Mouse (Mus musculus) cerebellum, adult 2 months (tissue): ENCODE data around the gene Iqsec1. TPM values are rescaled to one million over a fixed set of nuclear protein-coding genes. Genes with fewer than 3 reads are reported as not detected.
A peak's percentile ranks its signal among the peaks of the same experiment; 100 is the strongest.

Experiments used
- DNase-seq, 2 experiments: peaks; one replicate each; pipeline ENCODE4 v3.0.0; 2021
- H3K27ac ChIP-seq: fragments of 200-500 bp; 2 replicates; pipeline ENCODE4 v1.5.1; 2012; ENCODE audit warnings: low read length, control low read depth, inconsistent platforms; ENCODE audit not compliant: insufficient read depth
- H3K27me3 ChIP-seq: fragments of 200-500 bp; 2 replicates; pipeline ENCODE4 v1.6.1; 2012; ENCODE audit warnings: inconsistent platforms, mild to moderate bottlenecking, low read length, moderate library complexity; ENCODE audit not compliant: control insufficient read depth, insufficient read depth
- H3K4me1 ChIP-seq: fragments of 200-500 bp; 2 replicates; pipeline ENCODE4 v1.6.1; 2011; ENCODE audit warnings: low read length; ENCODE audit not compliant: control insufficient read depth, insufficient read depth
- H3K4me3 ChIP-seq: fragments of 200-500 bp; replicated peaks from 2 replicates; pipeline ENCODE3; 2011; ENCODE audit warnings: mild to moderate bottlenecking, low read depth, low read length, control low read depth; ENCODE audit not compliant: insufficient read depth
- CTCF ChIP-seq: fragments of 200-500 bp; IDR thresholded peaks from 2 replicates; pipeline ENCODE4 v1.5.1; 2011; ENCODE audit warnings: low read depth, mild to moderate bottlenecking, control low read depth, low read length, moderate library complexity, borderline replicate concordance; ENCODE audit not compliant: insufficient read depth
- POLR2A ChIP-seq: fragments of 200-500 bp; IDR thresholded peaks from 2 replicates; pipeline ENCODE4 v1.6.1; 2011; ENCODE audit warnings: low read length, control low read depth, borderline replicate concordance; ENCODE audit not compliant: insufficient read depth
- WGBS: fragments of 180-500 bp; shearing (Covaris S2); methylation state at CpG from one replicate; pipeline ENCODE4 v1.1.7; 2018; 5-methylcytosine and 5-hydroxymethylcytosine counted together
- polyA plus RNA-seq: library from polyadenylated mRNA; depleted of rRNA; stranded (reverse); fragments of >200 nt; gene quantifications from 2 replicates; pipeline ENCODE4 v1.2.3, GENCODE M21; 2012

The Iqsec1 gene
- polyA plus RNA-seq, 1 experiment: 249 TPM

- peaks cover 68% of the 10 kb centered on the region for H3K4me1 ChIP-seq
- H3K4me3 ChIP-seq: no peak overlapping the region
- TF ChIP-seq CTCF: no peak; the same call in 1 of the 2 replicates
- TF ChIP-seq POLR2A: peak; percentile 32; the same call in 1 of the 2 replicates
- peak; percentile 97 to 99 for DNase-seq
- WGBS: 13% methylated on average over 1 of the region's 1 CpGs
- peak overlapping the region; percentile 83 for H3K27ac ChIP-seq
- H3K27me3 ChIP-seq: no peaks in the 10 kb centered on the region
Observed at GRCm38 (mm10) chr6:90799116-90799515, 189.4 kb downstream of the Iqsec1 start.

GRCm38 (mm10) chr6:90798201-90798600, 190.3 kb downstream of the Iqsec1 start:
- Histone ChIP-seq H3K4me1 (peaks cover 62% of the 10 kb centered on the region), H3K27me3 (no peaks in the 10 kb centered on the region), H3K4me3 (no peak overlapping the region), H3K27ac (peak overlapping the region; percentile 83)
- DNase-seq: peak; percentile 57 to 59
- TF ChIP-seq CTCF: no peak
- no peak for TF ChIP-seq POLR2A

GRCm38 (mm10) chr6:90796902-90797596, 191.4 kb downstream of the Iqsec1 start:
- DNase-seq: no peak
- 98% methylated on average over 2 of the region's 2 CpGs for WGBS
- TF ChIP-seq POLR2A (no peak), CTCF (no peak)
- Histone ChIP-seq H3K27ac (peak overlapping the region; percentile 8; the same call in 1 of the 2 replicates), H3K4me1 (peaks cover 64% of the 10 kb centered on the region), H3K27me3 (no peaks in the 10 kb centered on the region), H3K4me3 (no peak overlapping the region)

GRCm38 (mm10) chr6:90790901-90791300, 197.6 kb downstream of the Iqsec1 start:
- Histone ChIP-seq H3K27me3 (no peaks in the 10 kb centered on the region), H3K4me1 (peaks cover 42% of the 10 kb centered on the region), H3K27ac (peak overlapping the region; percentile 61; the same call in 1 of the 2 replicates), H3K4me3 (no peak overlapping the region)
- peak in 1 of 2 experiments; percentile 61 for DNase-seq
- TF ChIP-seq POLR2A (no peak), CTCF (no peak)

- no peak for TF ChIP-seq POLR2A
- no peak for TF ChIP-seq CTCF
- DNase-seq: no peak
- H3K4me1 ChIP-seq: peaks cover 38% of the 10 kb centered on the region
- H3K4me3 ChIP-seq: no peak overlapping the region
- WGBS: 88% methylated on average over 5 of the region's 5 CpGs
- no peaks in the 10 kb centered on the region for H3K27me3 ChIP-seq
- no peak overlapping the region for H3K27ac ChIP-seq
Observed at GRCm38 (mm10) chr6:90789520-90789919, 199.0 kb downstream of the Iqsec1 start.

GRCm38 (mm10) chr6:90787587-90787986, 200.9 kb downstream of the Iqsec1 start:
- 97% methylated on average over 3 of the region's 3 CpGs for WGBS
- Histone ChIP-seq H3K4me3 (no peak overlapping the region), H3K27ac (no peak overlapping the region), H3K4me1 (peaks cover 45% of the 10 kb centered on the region), H3K27me3 (no peaks in the 10 kb centered on the region)
- TF ChIP-seq CTCF: no peak
- no peak for TF ChIP-seq POLR2A
- DNase-seq: no peak

GRCm38 (mm10) chr6:90787036-90787435, 201.4 kb downstream of the Iqsec1 start:
- peaks cover 49% of the 10 kb centered on the region for H3K4me1 ChIP-seq
- no peak for TF ChIP-seq CTCF
- TF ChIP-seq POLR2A: no peak
- DNase-seq: no peak
- H3K27ac ChIP-seq: no peak overlapping the region
- no peak overlapping the region for H3K4me3 ChIP-seq
- H3K27me3 ChIP-seq: no peaks in the 10 kb centered on the region
- WGBS: 14% methylated on average over 6 of the region's 6 CpGs

GRCm38 (mm10) chr6:90786589-90786988, 201.9 kb downstream of the Iqsec1 start:
- H3K27me3 ChIP-seq: no peaks in the 10 kb centered on the region
- peaks cover 51% of the 10 kb centered on the region for H3K4me1 ChIP-seq
- no peak overlapping the region for H3K27ac ChIP-seq
- peak in 1 of 2 experiments; percentile 40 for DNase-seq
- 10% methylated on average over 3 of the region's 3 CpGs for WGBS
- no peak overlapping the region for H3K4me3 ChIP-seq
- TF ChIP-seq POLR2A (no peak), CTCF (no peak)
